Mouse (Mus musculus) ES-E14 (cell line): ENCODE data around the gene Hnrnpd.

Experiments
- ZC3H11A ChIP-seq: IDR thresholded peaks from 2 replicates; pipeline ENCODE4 v1.6.1; 2012; ENCODE audit warnings: low read depth, mild to moderate bottlenecking, inconsistent platforms, low read length, borderline replicate concordance
- ZNF384 ChIP-seq: IDR thresholded peaks from 2 replicates; pipeline ENCODE4 v1.6.1; 2012; ENCODE audit warnings: low read depth, low read length, inconsistent platforms

DNA sequence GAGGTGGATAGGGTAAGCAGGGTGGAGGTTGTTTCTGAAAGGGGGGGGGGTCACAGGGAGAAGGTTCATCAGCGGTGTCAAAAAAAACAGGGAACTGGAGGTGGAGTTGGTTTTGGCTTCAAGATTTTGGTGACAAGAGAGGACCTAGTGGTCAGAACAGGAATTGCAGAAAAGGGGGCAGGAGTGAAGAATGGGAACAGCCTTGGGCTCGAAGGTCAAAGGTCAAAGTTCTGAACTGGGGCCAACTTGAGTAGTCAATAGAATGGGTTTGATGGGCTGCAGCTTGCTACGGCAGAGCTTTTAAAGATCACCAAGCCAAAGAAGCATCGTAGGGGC lies 28.3 kb upstream of the Hnrnpd start:
- TF ChIP-seq ZNF384 (no peak), ZC3H11A (no peak)
